Mouse (Mus musculus) layer of hippocampus, adult 8-10 months (tissue): ENCODE data around the gene 4933428G20Rik. TPM values are rescaled to one million over a fixed set of nuclear protein-coding genes. Genes with fewer than 3 reads are reported as not detected.
A peak's percentile ranks its signal among the peaks of the same experiment; 100 is the strongest.

Experiments used
- DNase-seq, 2 experiments: peaks; one replicate each; pipeline ENCODE4 v3.0.0; 2022; ENCODE audit warnings: low spot score in 2 of 2
- total RNA-seq, 4 experiments: library from RNA; stranded (reverse); gene quantifications; 2 replicates each; pipeline ENCODE4 v1.2.4; 2022

The 4933428G20Rik gene
- total RNA-seq, 4 experiments from 2014 or later, result 0.29 TPM; not detected in 3

DNA sequence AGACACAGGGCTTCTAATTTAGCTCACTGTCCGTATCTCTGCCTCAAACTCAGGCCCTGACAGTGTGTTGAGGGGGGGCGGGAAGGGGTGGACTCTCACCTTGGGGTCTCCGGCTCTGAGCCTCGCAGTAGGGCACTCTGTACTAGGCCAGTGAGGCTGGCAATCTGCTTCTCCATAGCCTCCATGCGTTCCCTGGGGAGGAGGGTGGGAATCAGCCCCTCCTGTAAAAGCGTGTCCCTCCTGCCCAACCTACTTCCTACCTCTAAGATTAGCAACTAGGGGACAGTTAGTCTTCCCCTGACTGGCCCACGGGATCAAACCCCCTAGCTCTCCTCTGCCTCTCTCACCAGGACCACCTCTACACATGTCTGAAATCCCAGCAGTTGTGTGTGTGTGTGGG, 33.5 kb upstream of the 4933428G20Rik start:
- no peak for DNase-seq

DNA sequence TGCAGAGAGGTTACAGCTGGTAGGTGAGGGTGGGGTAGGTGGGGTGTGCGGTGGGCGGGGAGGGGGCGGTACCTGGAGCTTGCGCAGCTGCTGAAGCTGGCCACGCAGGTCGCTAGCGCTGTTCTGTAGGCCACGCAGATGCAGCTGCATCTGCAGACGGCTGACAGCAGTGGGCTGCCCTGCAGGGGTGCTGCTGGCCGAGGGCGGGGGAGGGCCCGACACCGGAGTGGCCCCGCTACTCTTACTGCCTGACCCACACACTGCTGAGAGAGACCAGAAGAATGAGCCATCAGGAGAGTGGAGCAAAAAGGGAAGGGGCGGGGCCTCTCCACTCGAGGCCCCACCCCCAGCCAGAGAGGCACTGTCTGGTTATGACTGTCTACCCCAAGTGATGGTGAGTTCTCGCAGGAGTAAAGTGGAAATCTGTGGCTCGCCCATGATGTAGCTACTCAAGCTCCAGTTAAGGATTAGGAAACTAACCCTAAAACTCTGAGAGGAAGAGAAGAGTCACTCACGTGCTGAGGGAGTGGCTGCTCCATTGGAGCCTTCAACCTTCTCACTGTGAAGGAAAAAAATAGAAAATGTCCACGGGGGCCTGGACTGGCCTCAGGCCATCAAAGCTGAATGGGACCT, 32.9 kb upstream of the 4933428G20Rik start:
- no peak for DNase-seq

DNA sequence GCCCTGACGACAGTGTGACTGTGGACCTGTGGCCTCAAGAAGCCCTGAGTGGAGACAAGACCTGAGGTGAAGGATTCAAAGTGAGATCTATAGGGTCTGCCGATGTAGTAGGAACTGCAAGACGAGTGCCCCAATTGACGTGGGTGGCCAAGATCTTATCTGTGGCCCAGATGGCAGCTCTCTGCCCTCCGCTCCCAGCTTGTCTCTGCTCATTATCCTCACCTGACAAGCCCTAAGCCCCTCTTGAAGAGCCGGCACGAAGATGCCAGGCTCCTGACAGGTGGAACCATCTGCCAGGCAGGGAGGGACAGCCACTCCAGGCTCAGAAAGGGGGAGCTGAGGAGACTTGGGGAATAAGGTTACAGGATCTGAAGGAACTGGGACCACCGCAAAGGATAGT, 32.2 kb upstream of the 4933428G20Rik start:
- DNase-seq, result no peak

DNA sequence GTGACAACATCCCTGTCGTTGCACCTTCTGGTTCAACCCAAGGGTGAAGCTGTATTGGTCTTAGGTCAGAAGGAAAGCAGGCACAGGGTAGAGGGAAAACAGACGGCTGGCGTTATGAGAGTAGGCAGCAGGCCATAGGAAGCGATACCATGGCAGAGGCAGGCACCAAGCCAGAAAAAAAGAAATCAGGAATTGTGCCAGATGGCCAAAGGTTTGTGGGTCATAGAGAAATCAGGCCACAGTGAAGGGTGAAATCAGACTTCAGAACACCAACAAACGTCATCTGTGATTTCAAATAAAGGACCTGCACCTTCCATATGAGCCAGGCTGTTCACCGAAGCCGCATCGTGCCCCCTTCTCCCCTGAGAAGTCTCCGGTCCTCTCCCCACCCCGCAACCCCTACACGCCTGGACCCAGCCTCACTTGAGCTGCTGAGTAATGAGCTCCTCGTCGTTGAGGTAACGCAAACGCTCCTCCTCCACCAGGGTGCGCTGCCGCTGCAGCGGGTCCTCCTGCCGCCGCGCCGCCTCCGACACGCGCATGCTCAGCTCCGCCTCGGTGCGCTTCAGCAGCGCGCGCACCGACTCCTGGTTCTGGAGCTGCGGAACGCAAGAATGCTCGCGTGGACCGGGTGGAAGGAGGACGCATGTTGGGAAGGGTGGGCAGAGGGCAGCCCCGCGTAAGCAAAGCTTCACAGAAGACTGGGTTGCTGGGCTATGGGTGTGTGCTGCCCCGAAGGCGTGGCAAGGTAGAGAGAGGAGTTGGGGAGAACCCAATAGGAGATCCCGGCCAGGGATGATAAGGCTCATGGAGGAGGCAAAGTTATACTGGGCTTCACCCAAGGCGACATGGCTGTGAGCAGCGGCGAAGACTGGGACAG, 31.5 kb upstream of the 4933428G20Rik start:
- DNase-seq, result peak; percentile 74 to 87

DNA sequence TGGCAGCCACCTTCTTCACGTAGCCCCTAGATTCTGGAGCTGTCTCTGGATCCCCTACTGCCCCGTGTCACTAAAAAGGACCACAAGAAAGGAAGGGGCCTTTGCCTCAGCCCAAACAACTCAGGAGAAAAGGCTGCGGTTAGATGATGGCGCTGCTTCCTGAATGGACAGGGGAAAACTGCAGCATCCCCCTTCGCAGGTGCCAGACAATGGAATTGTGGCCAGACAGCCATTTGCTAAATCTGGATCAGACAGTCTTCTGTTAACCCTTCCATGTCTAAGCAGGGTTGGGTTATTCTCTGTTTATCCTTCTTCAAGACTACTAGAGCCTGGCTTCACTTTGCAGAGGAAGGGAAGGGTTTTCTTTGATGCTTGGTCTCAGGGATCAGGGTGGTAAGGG, 30.8 kb upstream of the 4933428G20Rik start:
- no peak for DNase-seq

DNA sequence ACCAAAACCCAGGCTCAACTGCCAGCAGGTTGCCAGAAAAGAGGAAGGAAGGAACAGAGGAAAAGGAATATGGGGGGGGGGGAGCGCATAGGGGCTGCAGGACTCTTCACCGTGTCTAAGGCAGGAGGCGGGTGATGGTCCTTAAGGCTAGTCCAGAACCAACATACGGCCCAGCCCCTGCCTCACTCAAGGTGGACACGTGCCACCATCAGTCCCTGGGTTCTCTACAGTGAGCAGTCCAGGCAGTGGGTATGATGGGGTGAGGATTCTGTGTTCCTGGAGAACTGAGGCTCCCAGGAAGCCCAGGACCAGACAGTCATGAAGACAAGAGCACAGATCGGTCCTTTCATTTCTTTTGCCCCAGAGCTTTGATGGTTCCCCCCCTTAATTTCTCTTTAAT, 29.9 kb upstream of the 4933428G20Rik start:
- DNase-seq, result no peak

DNA sequence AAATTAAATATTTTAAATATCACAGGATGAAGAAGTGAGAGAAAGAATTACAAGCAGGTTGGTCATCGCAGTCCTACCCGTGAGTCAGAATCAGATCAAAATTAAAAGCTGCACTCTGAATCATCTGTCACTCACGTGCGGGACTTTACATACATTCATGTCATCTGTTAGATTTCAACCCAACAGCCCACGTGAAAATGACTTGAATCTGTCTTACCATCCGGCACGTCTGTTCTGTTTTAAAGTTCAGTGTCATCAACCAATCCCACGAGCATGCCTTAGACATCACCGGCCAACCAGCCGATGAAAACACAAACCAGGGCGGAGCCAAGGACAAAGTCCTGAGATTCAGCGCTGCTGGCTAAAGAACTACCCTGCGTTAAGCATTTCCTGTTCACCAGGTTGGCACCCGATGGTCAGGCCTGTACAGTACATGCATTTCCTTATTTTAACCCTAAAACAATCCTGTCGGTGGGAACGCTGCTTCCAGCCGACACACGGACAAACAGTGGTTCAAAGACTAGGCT, 28.2 kb upstream of the 4933428G20Rik start:
- DNase-seq, result no peak

DNA sequence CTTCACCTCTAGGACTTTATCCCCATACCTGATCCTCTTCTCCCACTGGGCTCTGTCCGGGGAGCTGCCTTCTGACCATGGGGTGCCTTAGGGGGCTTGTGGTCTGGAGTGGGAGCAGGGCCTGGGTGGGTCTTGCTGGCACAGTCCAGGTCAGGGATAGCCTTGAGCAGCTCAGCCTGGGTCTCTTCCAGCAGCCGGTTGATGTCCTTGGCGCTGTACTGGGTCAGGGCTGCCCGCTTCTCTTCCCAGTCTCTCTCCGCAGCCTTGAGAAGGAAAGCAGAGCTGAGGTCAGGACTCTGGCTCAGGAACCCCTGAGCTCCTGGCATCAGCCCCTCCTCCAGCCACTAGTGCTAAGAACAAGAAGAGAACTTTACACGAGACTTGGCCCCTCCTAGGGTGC, 25.2 kb upstream of the 4933428G20Rik start:
- no peak for DNase-seq

DNA sequence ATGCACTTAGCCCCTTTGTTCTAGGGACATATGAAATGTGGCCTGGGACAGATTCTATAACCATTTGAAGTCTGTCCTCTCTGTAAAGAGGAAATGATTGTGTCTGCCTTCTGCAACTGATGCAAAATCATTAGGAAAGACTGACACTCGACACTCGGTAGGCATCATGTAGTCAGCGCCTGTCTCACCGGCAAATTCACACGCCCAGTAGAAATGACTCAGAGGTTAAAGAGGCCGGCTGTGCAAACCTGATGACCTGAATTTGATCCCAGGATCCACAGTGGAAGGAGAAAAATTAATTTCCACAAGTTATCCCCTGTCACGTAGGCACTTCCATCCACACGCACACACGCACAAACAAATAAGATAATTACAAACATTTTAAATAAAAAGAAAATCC, 24.2 kb upstream of the 4933428G20Rik start:
- no peak for DNase-seq

DNA sequence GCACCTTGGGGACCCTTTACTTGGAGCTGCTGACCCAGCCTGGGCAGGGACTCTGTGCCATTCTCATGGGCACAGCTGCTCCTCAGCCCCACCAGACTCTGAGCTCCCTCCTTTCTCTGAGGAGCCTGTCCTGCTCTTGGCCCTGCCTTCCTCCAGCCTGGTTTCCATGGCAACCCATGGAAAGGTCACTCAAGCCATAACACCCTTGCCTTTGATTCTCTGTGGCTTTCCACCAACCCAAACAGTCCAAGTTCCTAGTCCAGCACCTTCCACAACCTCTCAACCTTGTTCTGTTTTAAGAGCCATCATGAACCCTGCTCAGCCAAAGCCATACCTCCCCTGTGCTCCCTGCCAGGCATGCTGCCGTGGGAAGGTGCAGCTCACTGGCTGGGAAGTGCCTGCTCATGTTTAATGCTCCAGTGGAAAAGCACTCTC, 23.7 kb upstream of the 4933428G20Rik start:
- no peak for DNase-seq

DNA sequence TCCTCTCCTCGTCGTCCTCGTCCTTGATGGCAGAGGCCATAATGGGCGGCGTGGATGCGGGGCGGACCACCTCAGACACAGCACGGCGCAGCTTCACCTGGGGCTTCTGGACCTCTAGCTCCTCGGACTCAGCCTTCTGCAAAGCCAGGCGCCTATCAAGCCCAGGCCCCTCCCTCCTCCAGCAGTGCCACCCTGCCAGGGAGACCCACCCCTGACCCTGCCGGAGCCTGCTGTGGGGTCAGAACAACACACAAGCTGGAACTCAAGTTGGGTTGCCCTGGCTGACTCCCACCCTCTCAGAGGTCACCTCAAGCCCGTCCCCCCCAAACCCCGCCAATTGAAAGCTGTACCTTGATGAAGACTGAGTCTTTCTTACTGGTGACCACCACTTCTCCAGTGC, 23.0 kb upstream of the 4933428G20Rik start:
- DNase-seq, result no peak

DNA sequence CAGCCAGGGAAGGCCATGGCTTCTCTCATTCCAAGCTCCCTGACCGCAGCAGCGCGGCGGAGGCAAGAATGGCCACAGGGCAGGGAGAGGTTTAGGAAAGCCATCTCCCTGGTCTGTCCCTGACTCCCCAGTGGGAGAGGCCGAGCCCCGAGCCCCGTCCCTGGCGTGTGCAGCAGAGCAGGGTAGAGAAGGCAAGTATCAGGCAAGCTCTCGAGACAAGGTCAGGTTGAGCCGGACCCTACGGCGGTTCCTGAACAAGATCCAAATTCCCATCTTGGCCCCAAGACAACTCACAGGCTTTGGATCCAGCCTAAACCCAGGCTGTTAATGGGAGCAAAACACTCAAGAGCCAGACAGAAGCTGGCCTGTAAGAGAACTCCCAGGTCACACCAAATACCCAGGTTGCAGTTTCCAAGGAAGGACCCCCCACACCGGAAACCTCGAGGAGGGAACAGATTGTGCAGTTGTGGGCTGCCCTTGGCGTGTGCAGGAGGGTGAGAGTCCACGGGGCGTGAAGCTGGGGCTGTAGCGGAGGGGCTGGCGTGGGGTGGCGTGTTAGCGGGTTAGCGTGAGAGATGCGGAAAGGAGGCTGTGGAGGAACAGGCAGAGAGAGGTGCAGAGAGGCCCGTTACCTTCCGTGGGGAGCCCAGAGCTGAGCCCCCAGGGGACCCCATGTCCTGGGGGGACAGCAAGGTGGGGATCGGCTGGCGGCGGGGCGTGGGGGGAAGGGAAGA, 21.8 kb upstream of the 4933428G20Rik start:
- DNase-seq, result no peak

DNA sequence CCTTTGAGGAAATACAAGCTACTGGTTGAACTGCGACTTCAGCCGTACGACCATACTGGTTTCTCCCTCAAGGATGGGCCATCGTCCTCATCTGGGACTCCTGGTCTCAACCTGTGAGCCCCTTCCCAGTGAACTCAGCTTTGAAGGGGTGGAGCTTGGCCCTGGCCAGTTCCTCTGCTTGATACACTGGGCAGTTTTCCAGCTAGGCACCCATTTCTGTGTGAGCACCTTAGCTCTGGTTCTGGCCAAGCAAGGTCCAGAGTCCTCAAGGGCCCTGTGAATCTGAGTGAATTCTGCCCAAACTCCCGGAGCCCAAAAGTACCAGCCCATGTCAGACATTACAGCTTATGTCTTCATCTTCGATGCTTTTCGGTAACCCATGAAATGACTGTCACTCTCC, 20.4 kb upstream of the 4933428G20Rik start:
- DNase-seq, result no peak

DNA sequence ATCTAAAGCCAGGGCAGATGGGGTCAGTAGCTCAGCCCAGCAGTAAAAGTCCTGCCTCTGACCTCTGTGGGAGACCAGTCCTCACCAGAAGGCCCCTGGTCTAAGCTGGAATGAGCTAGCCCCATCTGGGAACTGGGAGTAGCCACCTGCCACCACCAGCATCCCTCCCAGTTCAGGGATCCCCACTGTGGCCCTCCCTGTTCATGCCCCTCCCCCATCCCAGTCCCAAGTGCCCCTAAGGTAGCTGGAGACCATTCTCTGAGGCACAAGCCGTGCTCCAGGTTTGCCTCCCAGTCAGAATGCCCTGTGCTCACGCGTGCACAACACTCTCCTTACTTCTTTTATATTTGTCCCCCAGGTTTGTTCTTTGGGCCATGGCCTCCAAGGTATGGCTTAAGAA, 12.9 kb upstream of the 4933428G20Rik start:
- no peak for DNase-seq

DNA sequence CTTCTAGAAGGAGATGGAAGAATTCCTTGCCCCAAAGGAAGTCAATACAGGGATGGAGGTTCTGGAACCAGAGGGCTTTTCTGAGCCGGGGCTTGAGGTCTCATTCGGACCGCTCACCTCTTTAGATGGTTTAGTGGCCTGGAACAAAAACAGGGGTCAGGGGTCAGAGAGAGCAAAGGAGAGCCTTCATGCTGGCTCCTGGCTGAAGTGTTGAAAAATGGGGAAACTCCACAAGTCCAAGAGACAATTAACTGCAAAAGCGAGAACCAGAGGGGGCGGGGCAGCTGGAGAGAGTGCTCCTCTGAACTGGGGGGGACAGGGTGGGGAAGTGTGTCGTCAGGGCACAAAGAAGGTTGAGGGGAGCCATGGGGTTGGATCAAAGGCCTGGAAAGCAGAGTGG, 12.4 kb upstream of the 4933428G20Rik start:
- no peak for DNase-seq

DNA sequence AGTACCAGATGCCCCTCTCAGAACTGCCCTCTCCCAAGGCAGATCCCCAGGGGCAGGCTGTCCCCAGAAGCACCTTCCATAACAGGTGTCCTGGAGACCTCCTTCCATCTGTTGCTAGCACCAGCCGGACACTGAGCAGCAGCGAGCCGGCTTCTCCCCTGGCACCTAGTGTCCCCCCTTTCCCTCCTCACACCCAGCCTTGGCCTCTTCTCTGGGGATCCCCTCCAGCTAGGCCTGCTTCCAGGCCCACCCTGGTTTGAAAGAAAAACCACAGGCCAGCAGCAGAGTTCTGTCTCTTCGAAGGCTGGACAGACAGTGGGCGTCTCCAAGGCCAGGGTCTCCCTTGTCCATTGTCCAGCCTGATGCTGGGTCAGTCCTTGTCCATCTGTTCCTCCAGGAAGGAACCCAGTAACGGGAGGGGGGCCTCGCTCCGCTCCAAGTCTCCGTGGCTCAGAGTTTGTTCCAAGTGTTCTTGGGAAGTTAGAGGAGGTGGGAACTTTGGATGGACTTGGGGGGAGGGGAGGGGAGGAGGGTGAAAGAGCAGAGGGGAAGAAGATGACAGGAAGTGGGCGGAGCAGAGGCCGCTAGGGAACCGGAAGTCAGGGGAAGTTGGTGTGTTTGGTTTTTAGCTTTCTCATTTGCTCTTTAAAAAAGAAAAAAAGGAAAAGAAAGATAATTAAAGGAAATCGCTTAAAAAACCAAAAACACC, 11.7 kb upstream of the 4933428G20Rik start:
- no peak for DNase-seq

DNA sequence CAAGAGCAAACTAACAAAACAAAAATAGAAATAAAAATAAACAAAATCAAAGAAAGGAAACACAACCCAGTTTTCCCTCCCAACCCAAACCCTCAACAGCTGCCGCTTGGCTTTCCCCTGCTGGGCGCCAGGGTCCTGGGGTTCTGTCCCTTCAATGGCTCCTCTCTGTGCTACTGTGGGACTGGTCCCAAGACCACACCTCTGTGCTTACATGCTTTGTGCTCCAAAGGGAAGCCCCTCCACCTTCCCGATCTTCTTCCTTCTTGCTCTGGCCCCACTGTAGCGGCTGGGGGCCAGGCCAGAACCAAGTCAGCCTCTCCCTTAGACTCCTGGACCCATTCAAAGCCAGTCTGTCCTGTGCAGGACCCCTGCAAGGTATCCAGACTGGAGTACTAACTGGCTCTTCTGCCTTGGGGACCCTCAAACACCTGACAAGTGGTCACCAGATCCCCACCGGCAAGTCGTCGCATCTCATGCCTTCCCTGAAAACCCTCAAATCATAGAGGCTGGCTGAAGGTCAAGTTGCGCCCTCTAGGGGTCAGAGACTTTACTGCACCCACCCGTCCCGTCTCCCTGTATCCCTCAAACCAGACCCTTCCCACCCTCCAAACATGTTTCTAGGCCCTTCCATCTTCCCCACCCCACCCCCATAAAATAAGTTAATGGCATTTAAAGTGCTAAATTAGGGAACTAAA, 11.0 kb upstream of the 4933428G20Rik start:
- DNase-seq, result no peak

DNA sequence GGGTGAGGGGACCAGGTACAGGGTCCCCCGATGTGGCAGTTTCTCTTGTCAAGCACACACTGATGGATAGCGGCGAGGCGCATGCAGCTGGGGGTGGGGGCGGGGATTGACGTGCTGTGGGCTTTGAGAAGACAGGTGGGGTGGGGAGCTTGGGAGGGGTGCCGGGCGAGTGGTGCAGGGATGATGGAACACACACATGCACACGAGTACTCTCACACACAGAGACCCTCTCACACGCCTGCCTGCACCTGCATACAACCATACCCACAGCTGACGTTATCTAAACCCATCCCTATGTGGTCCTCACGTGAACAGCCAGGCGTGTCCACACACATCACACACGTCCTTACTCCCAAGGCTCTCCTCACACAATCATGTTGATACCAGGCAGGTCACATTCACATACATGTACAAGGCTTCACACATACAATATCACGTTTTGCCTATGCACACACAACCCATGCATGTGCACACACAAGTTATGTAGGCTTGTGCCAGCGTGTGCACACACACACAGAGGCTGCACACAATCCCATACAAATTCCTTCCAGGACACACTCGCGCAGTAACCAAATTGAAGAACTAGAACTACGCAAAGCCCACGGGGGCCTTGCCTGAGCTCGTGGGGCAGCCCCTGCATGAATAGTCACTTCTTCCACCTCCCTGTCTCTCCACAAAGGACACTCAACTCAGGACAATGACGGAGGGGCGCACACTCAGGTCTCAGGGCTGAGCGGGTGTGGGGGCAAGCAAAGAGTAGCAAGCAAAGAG, 9.8 kb upstream of the 4933428G20Rik start:
- no peak for DNase-seq

DNA sequence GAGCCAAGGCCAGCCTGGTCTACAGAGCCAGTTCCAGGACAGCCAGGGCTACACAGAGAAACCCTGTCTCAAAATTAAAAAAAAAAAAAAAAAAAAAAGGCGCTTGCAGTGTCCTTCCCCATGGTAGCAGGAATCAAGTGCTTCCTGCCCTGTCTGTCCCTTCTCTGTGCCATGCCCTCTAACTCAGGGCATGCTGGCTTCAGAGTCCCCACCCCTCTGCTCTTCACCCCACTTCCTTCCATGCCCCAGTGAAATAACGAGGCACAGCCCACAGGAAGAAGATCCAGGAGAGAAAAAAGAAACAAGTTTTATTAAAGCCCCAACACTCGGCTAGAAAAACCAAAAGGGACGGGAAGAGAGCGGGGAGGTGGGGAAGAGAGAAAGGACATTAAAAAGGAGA, 8.9 kb upstream of the 4933428G20Rik start:
- no peak for DNase-seq

DNA sequence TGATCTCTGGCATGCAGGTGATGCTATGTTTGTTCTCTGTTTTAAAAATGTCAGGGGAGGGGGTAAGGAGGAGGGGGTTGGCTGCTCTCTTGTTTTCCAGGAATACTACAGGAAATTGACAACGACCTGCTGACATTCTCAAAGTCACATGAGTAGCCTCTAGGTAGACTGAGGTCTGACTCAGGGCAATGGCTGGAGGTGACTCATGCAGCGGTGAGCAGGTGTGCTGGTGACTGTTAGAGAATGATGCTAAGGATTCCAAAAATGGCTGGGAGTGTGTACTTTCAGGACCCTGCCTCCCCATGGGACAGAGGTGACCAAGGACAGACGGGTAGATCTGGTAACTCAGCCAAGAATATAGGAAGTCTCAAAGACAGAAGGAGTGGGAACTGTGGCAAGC, 8.1 kb upstream of the 4933428G20Rik start:
- DNase-seq, result no peak
